Comparison of ENCODE assay signal across 8 mouse cellular contexts in genomic region chr16:39056061-39056460, GRCm38 (mm10).
DNase-seq lines count a peak whose midpoint lies in the region; ATAC-seq and TF ChIP-seq lines count a peak whose summit lies in the region.

No protein-coding gene starts in this region.

- TF ChIP-seq POLR2A in bone marrow macrophage, adult 2 months (IDR thresholded peaks at IDR 0.05; ENCODE audit: borderline replicate concordance, low read depth, low read length), result no peak

- no peaks in the 10 kb centered on the region for H3K4me1 ChIP-seq in midbrain, embryonic 11.5 days (ENCODE audit: control insufficient read depth, insufficient read depth, low read length)
- H3K4me1 ChIP-seq in midbrain, embryonic 16.5 days (ENCODE audit: control insufficient read depth, insufficient read depth, low read length), result no peaks in the 10 kb centered on the region
- H3K4me1 ChIP-seq in bone marrow macrophage, adult 2 months (ENCODE audit: control insufficient read depth, insufficient read depth, low read length), result peaks cover 4% of the 10 kb centered on the region; the same call in 1 of the 2 replicates
- H3K4me1 ChIP-seq in forebrain, embryonic 16.5 days (replicated peaks; ENCODE audit: control insufficient read depth, insufficient read depth, low read length), result no peaks in the 10 kb centered on the region
- no peaks in the 10 kb centered on the region for H3K4me1 ChIP-seq in midbrain, embryonic 14.5 days (ENCODE audit: control insufficient read depth, insufficient read depth, low read length)

- H3K36me3 ChIP-seq in midbrain, embryonic 11.5 days (ENCODE audit: control insufficient read depth, insufficient read depth, low read length), result no peaks in the 10 kb centered on the region
- H3K36me3 ChIP-seq in midbrain, embryonic 16.5 days (ENCODE audit: control insufficient read depth, insufficient read depth, low read length), result no peaks in the 10 kb centered on the region
- H3K36me3 ChIP-seq in forebrain, embryonic 16.5 days (ENCODE audit: control insufficient read depth, insufficient read depth), result no peaks in the 10 kb centered on the region
- H3K36me3 ChIP-seq in midbrain, embryonic 14.5 days (ENCODE audit: control insufficient read depth, insufficient read depth, low read length), result no peaks in the 10 kb centered on the region

- TF ChIP-seq CTCF in bone marrow macrophage, adult 2 months (IDR thresholded peaks at IDR 0.05; ENCODE audit: low read depth, low read length), result peak; percentile 59; the same call in 1 of the 2 replicates

- peak; percentile 86 for DNase-seq in midbrain, embryonic 11.5 days (ENCODE audit: low spot score, missing footprints)
- DNase-seq in layer of hippocampus, adult 8-10 months (ENCODE audit: low spot score in 2 of 2), result peak; percentile 34 to 49
- DNase-seq in midbrain, embryonic 14.5 days, result peak; percentile 70
- DNase-seq in spleen, postnatal 14 days (ENCODE audit: low spot score in 2 of 2), result no peak
- no peak for DNase-seq in B cell, adult 2 months

- no peak overlapping the region for H3K4me2 ChIP-seq in midbrain, embryonic 11.5 days
- no peak overlapping the region for H3K4me2 ChIP-seq in midbrain, embryonic 16.5 days (ENCODE audit: low read length)
- no peak overlapping the region for H3K4me2 ChIP-seq in forebrain, embryonic 16.5 days (ENCODE audit: low read length)
- H3K4me2 ChIP-seq in midbrain, embryonic 14.5 days (ENCODE audit: low read length), result no peak overlapping the region

- 19% methylated on average over 6 of the region's 6 CpGs for WGBS in midbrain, embryonic 11.5 days
- 20% methylated on average over 6 of the region's 6 CpGs for WGBS in midbrain, embryonic 16.5 days
- 17% methylated on average over 6 of the region's 6 CpGs for WGBS in forebrain, embryonic 16.5 days
- WGBS in midbrain, embryonic 14.5 days, result 20% methylated on average over 6 of the region's 6 CpGs

- H3K27ac ChIP-seq in midbrain, embryonic 11.5 days (ENCODE audit: low read depth, low read length), result no peak overlapping the region
- H3K27ac ChIP-seq in midbrain, embryonic 16.5 days (ENCODE audit: low read length), result no peak overlapping the region
- H3K27ac ChIP-seq in bone marrow macrophage, adult 2 months (ENCODE audit: insufficient read depth, low read depth, low read length), result no peak overlapping the region
- no peak overlapping the region for H3K27ac ChIP-seq in forebrain, embryonic 16.5 days (ENCODE audit: low read length)
- H3K27ac ChIP-seq in midbrain, embryonic 14.5 days (replicated peaks; ENCODE audit: low read depth, low read length), result no peak overlapping the region

- H3K9me3 ChIP-seq in midbrain, embryonic 11.5 days (ENCODE audit: control insufficient read depth, low read length), result no peaks in the 10 kb centered on the region
- H3K9me3 ChIP-seq in midbrain, embryonic 16.5 days (replicated peaks; ENCODE audit: control insufficient read depth, low read length, poor library complexity, severe bottlenecking), result no peaks in the 10 kb centered on the region
- H3K9me3 ChIP-seq in forebrain, embryonic 16.5 days (ENCODE audit: control insufficient read depth, low read length), result no peaks in the 10 kb centered on the region
- no peaks in the 10 kb centered on the region for H3K9me3 ChIP-seq in midbrain, embryonic 14.5 days (ENCODE audit: control insufficient read depth, low read length)

- no peak overlapping the region for H3K9ac ChIP-seq in midbrain, embryonic 11.5 days (ENCODE audit: low read length)
- H3K9ac ChIP-seq in midbrain, embryonic 16.5 days (ENCODE audit: low read depth, low read length), result no peak overlapping the region
- no peak overlapping the region for H3K9ac ChIP-seq in forebrain, embryonic 16.5 days (replicated peaks; ENCODE audit: low read depth, low read length)
- H3K9ac ChIP-seq in midbrain, embryonic 14.5 days (replicated peaks; ENCODE audit: low read length), result no peak overlapping the region

- H3K27me3 ChIP-seq in midbrain, embryonic 11.5 days (ENCODE audit: control insufficient read depth, insufficient read depth, low read length), result no peaks in the 10 kb centered on the region
- no peaks in the 10 kb centered on the region for H3K27me3 ChIP-seq in midbrain, embryonic 16.5 days (ENCODE audit: control insufficient read depth, insufficient read depth, low read depth, low read length)
- 0 out of 2 replicates have a peak, but pooled peaks cover 2% of the 10 kb centered on the region for H3K27me3 ChIP-seq in forebrain, embryonic 16.5 days (replicated peaks; ENCODE audit: control insufficient read depth, insufficient read depth, low read length)
- H3K27me3 ChIP-seq in midbrain, embryonic 14.5 days (ENCODE audit: control insufficient read depth, insufficient read depth, low read length), result no peaks in the 10 kb centered on the region

- ATAC-seq in midbrain, embryonic 11.5 days (ENCODE audit: low FRiP score), result peak; percentile 69
- no peak for ATAC-seq in midbrain, embryonic 16.5 days
- peak; percentile 64 for ATAC-seq in forebrain, embryonic 16.5 days
- no peak for ATAC-seq in midbrain, embryonic 14.5 days (ENCODE audit: low FRiP score, low TSS enrichment)

- no peak overlapping the region for H3K4me3 ChIP-seq in midbrain, embryonic 11.5 days (ENCODE audit: low read depth, low read length)
- H3K4me3 ChIP-seq in midbrain, embryonic 16.5 days (ENCODE audit: low read depth, low read length), result no peak overlapping the region
- no peak overlapping the region for H3K4me3 ChIP-seq in bone marrow macrophage, adult 2 months (ENCODE audit: insufficient read depth, low read length)
- no peak overlapping the region for H3K4me3 ChIP-seq in forebrain, embryonic 16.5 days (replicated peaks; ENCODE audit: low read length)
- H3K4me3 ChIP-seq in midbrain, embryonic 14.5 days (replicated peaks; ENCODE audit: low read depth, low read length), result no peak overlapping the region

Comparison
In these comparisons a context has a peak if more than half of its experiments do, and no peak if none do; other contexts are left out.
1. ATAC-seq: peak in midbrain, embryonic 11.5 days (single experiment) and forebrain, embryonic 16.5 days (single experiment); none in midbrain, embryonic 16.5 days (single experiment) and midbrain, embryonic 14.5 days (single experiment).
2. DNase-seq: peak in midbrain, embryonic 11.5 days (single experiment), layer of hippocampus, adult 8-10 months (2 of 2) and midbrain, embryonic 14.5 days (single experiment); none in spleen, postnatal 14 days (0 of 2) and B cell, adult 2 months (0 of 2).